Mouse (Mus musculus) forebrain, embryonic 12.5 days (tissue): Measurements from ENCODE around the gene Slc36a1. TPM values are rescaled to one million over a fixed set of nuclear protein-coding genes. Genes with fewer than 3 reads are reported as not detected.

ENCODE experiments used
- ATAC-seq: fragments of 200-750 bp; cut with Nextera tagmentation; 2 replicates; pipeline ENCODE4 v1.8.0; 2017; ENCODE audit warnings: moderate TSS enrichment; ENCODE audit not compliant: low FRiP score
- H3K27ac ChIP-seq: fragments of 300-500 bp; sonication (generic); 2 replicates; pipeline ENCODE4 v1.5.1; 2016; ENCODE audit warnings: mild to moderate bottlenecking
- H3K27me3 ChIP-seq: fragments of 300-500 bp; sonication (generic); 2 replicates; pipeline ENCODE4 v1.6.1; 2016; ENCODE audit warnings: mild to moderate bottlenecking
- H3K36me3 ChIP-seq: fragments of 300-500 bp; sonication (generic); replicated peaks from 2 replicates; pipeline ENCODE4 v1.6.1; 2016; ENCODE audit warnings: mild to moderate bottlenecking
- H3K4me1 ChIP-seq: fragments of 300-500 bp; sonication (generic); 2 replicates; pipeline ENCODE4 v1.6.1; 2016
- H3K4me2 ChIP-seq: fragments of 300-500 bp; sonication (generic); 2 replicates; pipeline ENCODE4 v1.6.1; 2016; ENCODE audit warnings: mild to moderate bottlenecking, moderate library complexity
- H3K4me3 ChIP-seq: fragments of 300-500 bp; sonication (generic); replicated peaks from 2 replicates; pipeline ENCODE4 v1.5.1; 2016; ENCODE audit warnings: mild to moderate bottlenecking
- H3K9ac ChIP-seq: fragments of 300-500 bp; sonication (generic); 2 replicates; pipeline ENCODE4 v1.6.1; 2016; ENCODE audit warnings: mild to moderate bottlenecking
- H3K9me3 ChIP-seq: fragments of 300-500 bp; sonication (generic); 2 replicates; pipeline ENCODE4 v1.6.1; 2016
- WGBS: fragments of 180-500 bp; shearing (Covaris S2); methylation state at CpG from one replicate; pipeline ENCODE4 v1.1.7; 2016; 5-methylcytosine and 5-hydroxymethylcytosine counted together
- polyA plus RNA-seq: library from polyadenylated mRNA; unstranded; fragments of >200 nt; fragmentation: Nextera tagmentation; extraction: Ambion mirVana; gene quantifications from 2 replicates; pipeline ENCODE4 v1.2.1, GENCODE M21; 2016

Gene Slc36a1
- polyA plus RNA-seq, 1 experiment from 2014 or later = 1.2 TPM

- Histone ChIP-seq H3K9me3 (no peaks in the 10 kb centered on the region), H3K36me3 (no peaks in the 10 kb centered on the region; the same call in 1 of the 2 replicates), H3K9ac (no peak overlapping the region), H3K4me1 (no peaks in the 10 kb centered on the region), H3K27me3 (no peaks in the 10 kb centered on the region), H3K4me2 (no peak overlapping the region), H3K27ac (no peak overlapping the region), H3K4me3 (no peak overlapping the region)
- WGBS = 88% methylated on average over 5 of the region's 5 CpGs
- no peak for ATAC-seq
These were observed 10.0 kb downstream of the Slc36a1 start for GRCm38 (mm10) chr11:55214161-55214560.

- Histone ChIP-seq H3K9ac (no peak overlapping the region), H3K36me3 (peaks cover 7% of the 10 kb centered on the region; the same call in 1 of the 2 replicates), H3K27me3 (no peaks in the 10 kb centered on the region), H3K9me3 (no peaks in the 10 kb centered on the region), H3K4me3 (no peak overlapping the region), H3K4me2 (no peak overlapping the region), H3K4me1 (no peaks in the 10 kb centered on the region), H3K27ac (no peak overlapping the region)
- WGBS = 88% methylated on average over 3 of the region's 3 CpGs
- no peak for ATAC-seq
These were observed 10.8 kb downstream of the Slc36a1 start for GRCm38 (mm10) chr11:55214978-55215377.

DNA sequence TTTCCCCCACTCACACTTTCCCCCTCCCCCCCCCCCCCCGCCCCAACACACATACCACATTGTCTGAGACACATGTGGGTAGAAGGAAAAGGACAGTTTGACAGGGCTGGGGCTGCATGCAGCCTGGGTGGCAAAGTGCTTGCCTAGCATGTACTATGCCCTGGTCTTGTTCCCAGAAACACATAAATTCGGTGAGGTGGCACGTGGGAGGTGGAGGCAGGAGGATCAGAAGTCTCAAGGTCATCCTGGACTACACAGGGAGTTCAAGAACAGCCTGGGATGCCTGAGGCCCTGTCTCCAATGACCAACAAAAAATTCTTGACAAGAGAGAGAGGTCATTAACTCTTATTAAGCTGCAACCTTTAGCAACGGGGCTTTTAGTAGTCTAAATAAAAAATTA lies 11.9 kb downstream of the Slc36a1 start:
- Histone ChIP-seq H3K4me3 (no peak overlapping the region), H3K9me3 (no peaks in the 10 kb centered on the region), H3K27me3 (no peaks in the 10 kb centered on the region), H3K9ac (no peak overlapping the region), H3K4me1 (no peaks in the 10 kb centered on the region), H3K27ac (no peak overlapping the region), H3K4me2 (no peak overlapping the region), H3K36me3 (peaks cover 12% of the 10 kb centered on the region)
- no peak for ATAC-seq
- 89% methylated on average over 3 of the region's 4 CpGs for WGBS

DNA sequence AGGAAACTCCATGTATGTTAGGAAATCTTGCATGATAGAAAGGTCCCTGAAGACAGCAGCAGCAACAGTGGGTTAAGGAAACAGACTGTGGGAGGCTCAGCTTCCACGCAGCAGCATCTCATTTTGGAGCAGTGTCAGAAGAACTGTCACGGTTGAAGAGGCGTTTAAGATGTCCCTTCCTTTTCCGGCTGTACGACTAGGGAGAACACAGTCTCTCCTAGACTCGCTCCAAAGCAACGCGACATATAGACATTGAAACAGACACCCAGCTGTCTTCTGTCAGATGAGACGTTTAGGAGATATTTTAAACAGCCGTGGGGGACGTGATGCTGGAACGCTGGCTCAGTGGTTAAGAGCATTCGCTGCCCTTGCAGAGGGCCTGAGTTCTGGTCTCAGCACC lies 12.7 kb downstream of the Slc36a1 start:
- 93% methylated on average over 13 of the region's 13 CpGs for WGBS
- Histone ChIP-seq H3K27me3 (no peaks in the 10 kb centered on the region), H3K4me3 (no peak overlapping the region), H3K9me3 (no peaks in the 10 kb centered on the region), H3K9ac (no peak overlapping the region), H3K4me1 (no peaks in the 10 kb centered on the region), H3K4me2 (no peak overlapping the region), H3K27ac (no peak overlapping the region), H3K36me3 (peaks cover 12% of the 10 kb centered on the region)
- ATAC-seq = no peak

DNA sequence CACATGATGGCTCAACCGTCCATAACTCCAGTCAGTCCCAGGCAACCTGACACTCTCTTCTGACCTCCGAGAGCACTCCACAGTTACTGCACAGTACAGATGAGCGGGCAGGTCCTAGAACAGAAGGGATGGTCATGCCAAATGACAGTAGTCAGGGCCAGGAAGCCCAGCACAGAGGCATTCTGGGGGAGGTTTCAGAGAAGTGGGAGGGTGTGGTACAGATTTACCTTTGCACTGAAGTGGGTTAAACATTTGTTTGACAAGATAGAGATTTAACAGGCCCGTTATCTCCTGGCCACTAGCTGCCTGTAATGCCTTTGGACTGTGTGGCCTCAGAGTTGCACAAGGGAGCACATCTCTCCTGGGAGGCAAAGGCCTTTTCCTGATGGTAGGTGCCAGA lies 13.3 kb downstream of the Slc36a1 start:
- Histone ChIP-seq H3K27ac (no peak overlapping the region), H3K4me2 (no peak overlapping the region), H3K36me3 (peaks cover 12% of the 10 kb centered on the region), H3K4me3 (no peak overlapping the region), H3K9ac (no peak overlapping the region), H3K4me1 (no peaks in the 10 kb centered on the region), H3K27me3 (no peaks in the 10 kb centered on the region), H3K9me3 (no peaks in the 10 kb centered on the region)
- no peak for ATAC-seq
- 84% methylated on average over 4 of the region's 4 CpGs for WGBS

GRCm38 (mm10) chr11:55217880-55218279 lies 13.7 kb downstream of the Slc36a1 start:
- Histone ChIP-seq H3K4me2 (no peak overlapping the region), H3K9me3 (no peaks in the 10 kb centered on the region), H3K4me3 (no peak overlapping the region), H3K27ac (no peak overlapping the region), H3K9ac (no peak overlapping the region), H3K27me3 (no peaks in the 10 kb centered on the region), H3K36me3 (peaks cover 12% of the 10 kb centered on the region), H3K4me1 (no peaks in the 10 kb centered on the region)
- WGBS = 95% methylated on average over 7 of the region's 7 CpGs
- ATAC-seq = no peak

DNA sequence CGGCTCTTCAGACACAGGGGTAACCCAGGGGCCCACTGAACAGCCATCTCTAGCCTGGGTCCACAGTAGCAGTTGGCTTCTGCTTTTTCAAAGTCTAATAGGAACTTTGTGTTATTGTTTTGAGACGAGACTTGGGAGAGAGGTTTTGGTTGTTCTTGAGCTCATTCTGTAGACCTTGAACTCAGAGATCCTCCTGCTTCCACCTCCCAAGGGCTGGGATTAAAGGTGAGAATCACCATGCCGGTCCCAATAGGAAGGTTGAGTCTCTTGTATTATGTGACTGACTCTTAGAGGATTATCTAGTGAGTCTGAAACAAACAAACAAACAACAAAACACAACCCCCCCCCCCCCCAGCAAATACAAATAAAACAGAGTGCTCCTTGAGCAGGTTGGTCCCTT lies 14.3 kb downstream of the Slc36a1 start:
- no peaks in the 10 kb centered on the region for H3K4me1 ChIP-seq
- ATAC-seq = no peak
- H3K9me3 ChIP-seq = no peaks in the 10 kb centered on the region
- no peak overlapping the region for H3K4me3 ChIP-seq
- no peak overlapping the region for H3K4me2 ChIP-seq
- WGBS = 89% methylated on average over 3 of the region's 3 CpGs
- no peaks in the 10 kb centered on the region for H3K27me3 ChIP-seq
- H3K36me3 ChIP-seq = peaks cover 13% of the 10 kb centered on the region
- no peak overlapping the region for H3K27ac ChIP-seq
- H3K9ac ChIP-seq = no peak overlapping the region

DNA sequence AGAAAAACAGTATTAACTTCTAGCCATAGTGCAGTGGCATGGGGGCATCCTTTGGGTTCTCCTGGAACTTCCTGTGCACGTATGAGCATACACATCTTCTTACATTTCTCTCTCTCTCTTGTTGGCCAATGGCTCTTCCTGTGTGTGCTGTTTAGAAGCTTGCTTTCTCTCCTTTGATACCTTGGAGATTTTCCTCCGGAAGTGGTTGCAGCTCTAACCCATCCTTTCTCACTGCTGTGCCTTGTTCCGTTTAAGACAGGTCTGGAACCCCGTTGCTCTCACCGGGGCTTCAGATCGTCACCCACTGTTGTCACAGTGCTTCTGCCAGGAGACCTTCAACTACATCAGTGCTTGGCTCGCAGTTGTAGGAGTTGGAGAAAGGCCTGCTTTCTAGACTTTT lies 17.2 kb downstream of the Slc36a1 start:
- no peak overlapping the region for H3K9ac ChIP-seq
- H3K4me3 ChIP-seq = no peak overlapping the region
- no peak overlapping the region for H3K27ac ChIP-seq
- H3K9me3 ChIP-seq = no peaks in the 10 kb centered on the region
- H3K27me3 ChIP-seq = no peaks in the 10 kb centered on the region
- 93% methylated on average over 7 of the region's 7 CpGs for WGBS
- H3K36me3 ChIP-seq = peaks cover 30% of the 10 kb centered on the region
- no peak overlapping the region for H3K4me2 ChIP-seq
- no peak for ATAC-seq
- H3K4me1 ChIP-seq = no peaks in the 10 kb centered on the region

DNA sequence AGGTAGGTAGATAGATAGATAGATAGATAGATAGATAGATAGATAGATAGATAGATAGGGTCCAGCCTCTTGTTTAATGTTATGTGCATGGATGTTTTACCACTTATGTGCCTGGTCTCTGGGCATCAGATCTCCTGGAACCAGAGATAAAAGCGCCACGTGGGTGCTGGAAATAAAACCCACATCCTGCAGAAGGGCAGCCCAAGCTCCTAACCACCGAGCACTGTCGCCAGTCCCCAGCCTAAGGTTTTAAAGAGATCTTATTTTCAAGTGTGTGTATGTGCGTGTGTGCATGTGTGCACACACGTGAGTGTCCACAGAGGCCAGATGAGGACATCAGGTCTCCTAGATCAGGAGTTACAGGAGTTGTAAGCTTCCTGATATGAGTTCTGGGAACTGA lies 26.9 kb downstream of the Slc36a1 start:
- 89% methylated on average over 6 of the region's 6 CpGs for WGBS
- H3K36me3 ChIP-seq = peaks cover 17% of the 10 kb centered on the region
- H3K4me2 ChIP-seq = no peak overlapping the region

GRCm38 (mm10) chr11:55234288-55234687 lies 30.1 kb downstream of the Slc36a1 start:
- no peak overlapping the region for H3K4me2 ChIP-seq
- H3K36me3 ChIP-seq = peaks cover 9% of the 10 kb centered on the region
- no peaks in the 10 kb centered on the region for H3K4me1 ChIP-seq
- H3K4me3 ChIP-seq = no peak overlapping the region
- H3K9me3 ChIP-seq = no peaks in the 10 kb centered on the region
- no peaks in the 10 kb centered on the region for H3K27me3 ChIP-seq
- ATAC-seq = no peak
- WGBS = 87% methylated on average over 7 of the region's 7 CpGs
- H3K27ac ChIP-seq = no peak overlapping the region
- no peak overlapping the region for H3K9ac ChIP-seq

More for the DNA sequence above, 26.9 kb downstream of the Slc36a1 start:
- no peaks in the 10 kb centered on the region for H3K4me1 ChIP-seq
- no peak for ATAC-seq
- H3K4me3 ChIP-seq = no peak overlapping the region
- H3K9ac ChIP-seq = no peak overlapping the region
- no peaks in the 10 kb centered on the region for H3K27me3 ChIP-seq
- H3K27ac ChIP-seq = no peak overlapping the region
- H3K9me3 ChIP-seq = no peaks in the 10 kb centered on the region

- Histone ChIP-seq H3K4me3 (no peak overlapping the region), H3K9ac (no peak overlapping the region), H3K27ac (no peak overlapping the region), H3K4me1 (no peaks in the 10 kb centered on the region), H3K36me3 (peaks cover 9% of the 10 kb centered on the region), H3K27me3 (no peaks in the 10 kb centered on the region), H3K9me3 (no peaks in the 10 kb centered on the region), H3K4me2 (no peak overlapping the region)
- no peak for ATAC-seq
- 92% methylated on average over 4 of the region's 4 CpGs for WGBS
These were observed 30.6 kb downstream of the Slc36a1 start for GRCm38 (mm10) chr11:55234791-55235190.

DNA sequence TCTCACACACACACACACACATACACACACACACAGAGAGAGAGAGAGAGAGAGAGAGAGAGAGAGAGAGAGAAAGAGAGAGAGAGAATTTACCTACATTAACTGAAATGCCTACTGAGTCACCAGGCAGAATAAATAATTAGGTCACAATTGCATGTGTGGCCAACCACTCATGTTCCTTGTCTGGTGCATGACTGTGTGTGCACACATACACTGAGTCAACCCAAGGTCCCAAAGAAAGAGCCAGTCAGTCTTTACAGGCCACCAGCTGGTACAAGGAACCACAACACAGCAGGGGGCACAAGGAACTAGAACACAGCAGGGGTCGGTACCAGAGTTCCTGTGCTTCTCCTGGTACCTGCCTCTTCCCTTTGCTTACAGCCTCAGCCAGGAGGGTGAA lies 32.7 kb downstream of the Slc36a1 start:
- H3K4me3 ChIP-seq = no peak overlapping the region
- ATAC-seq = no peak
- H3K4me2 ChIP-seq = no peak overlapping the region
- H3K9me3 ChIP-seq = no peaks in the 10 kb centered on the region
- 83% methylated on average over 1 of the region's 1 CpGs for WGBS
- H3K27ac ChIP-seq = no peak overlapping the region
- no peaks in the 10 kb centered on the region for H3K27me3 ChIP-seq
- no peaks in the 10 kb centered on the region; the same call in 1 of the 2 replicates for H3K36me3 ChIP-seq
- no peak overlapping the region for H3K9ac ChIP-seq
- H3K4me1 ChIP-seq = no peaks in the 10 kb centered on the region

GRCm38 (mm10) chr11:55239496-55239895 lies 35.3 kb downstream of the Slc36a1 start:
- Histone ChIP-seq H3K4me3 (no peak overlapping the region), H3K9ac (no peak overlapping the region), H3K36me3 (no peaks in the 10 kb centered on the region), H3K9me3 (no peaks in the 10 kb centered on the region), H3K4me1 (no peaks in the 10 kb centered on the region), H3K27ac (no peak overlapping the region), H3K4me2 (no peak overlapping the region), H3K27me3 (no peaks in the 10 kb centered on the region)
- 80% methylated on average over 3 of the region's 3 CpGs for WGBS
- ATAC-seq = no peak

- H3K27ac ChIP-seq = no peak overlapping the region
- no peak for ATAC-seq
- no peaks in the 10 kb centered on the region for H3K27me3 ChIP-seq
- 72% methylated on average over 7 of the region's 7 CpGs for WGBS
- no peaks in the 10 kb centered on the region for H3K9me3 ChIP-seq
- no peak overlapping the region for H3K4me3 ChIP-seq
- H3K4me1 ChIP-seq = no peaks in the 10 kb centered on the region
- H3K4me2 ChIP-seq = no peak overlapping the region
- H3K36me3 ChIP-seq = no peaks in the 10 kb centered on the region
- H3K9ac ChIP-seq = no peak overlapping the region
These were observed 36.4 kb downstream of the Slc36a1 start for GRCm38 (mm10) chr11:55240556-55240955.
